ENCODE assay signal across 9 mouse cellular contexts in the genomic region with DNA sequence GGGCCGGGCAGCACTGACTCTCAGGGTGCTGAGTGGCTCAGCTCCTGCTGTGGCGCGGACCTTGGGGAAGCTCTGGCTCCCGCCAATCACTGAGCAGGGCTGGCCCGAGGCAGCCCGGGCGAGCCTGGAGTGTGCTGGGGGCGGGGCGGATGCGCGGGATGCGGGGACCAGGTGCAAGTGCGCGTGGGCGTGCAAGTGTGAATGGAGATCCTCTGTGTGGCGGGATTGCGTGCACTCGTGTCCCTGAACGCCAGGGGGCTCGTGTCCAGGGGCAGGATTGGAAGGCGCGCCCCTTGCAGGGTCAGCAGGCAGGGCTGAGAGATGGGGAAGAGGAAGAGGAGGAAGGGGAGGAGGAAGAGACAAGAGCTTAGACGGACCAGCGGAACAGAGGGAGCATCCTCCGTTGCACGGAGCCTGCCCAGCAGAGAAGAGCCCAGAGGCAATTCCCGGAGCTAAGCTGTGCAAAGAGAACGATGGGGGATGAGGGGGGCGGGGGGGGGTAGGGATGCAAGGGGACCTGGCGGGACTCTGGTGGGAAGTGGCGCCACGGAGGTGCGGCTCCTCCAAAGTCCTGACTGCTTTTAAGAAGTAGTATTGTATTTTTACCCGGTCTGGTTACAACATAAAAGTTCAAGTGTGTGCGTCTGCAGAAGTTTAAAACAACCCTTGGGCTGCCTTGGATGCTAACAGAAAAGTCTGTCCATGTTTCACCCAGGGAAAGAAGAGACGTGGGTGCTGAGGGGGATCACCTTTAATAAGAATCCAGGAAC. TPM values are rescaled to one million over a fixed set of nuclear protein-coding genes. Genes with fewer than 3 reads are reported as not detected.
DNase-seq lines count a peak whose midpoint lies in the region; ATAC-seq and TF ChIP-seq lines count a peak whose summit lies in the region.
"Had no signal": no experiment of that assay in that cellular context is flagged by ENCODE, and none has a peak within 500 bp of the region (broad histone marks: within the 10 kb centered on the region; RNA-seq: fewer than 3 reads in every experiment).

No protein-coding gene starts in this region.

- TF ChIP-seq CTCF in E14TG2a.4 (conservative IDR thresholded peaks at IDR 0.05; ENCODE audit: low read length), result no peak
- TF ChIP-seq CTCF in liver, adult 2 months (IDR thresholded peaks at IDR 0.05; ENCODE audit: low read depth, low read length), result 0 out of 2 replicates have a peak, but pooled peaks have one; percentile 9

- H3K27me3 ChIP-seq in E14TG2a.4 (ENCODE audit: insufficient read depth, low read length), result peaks cover 73% of the 10 kb centered on the region
- peaks cover 79% of the 10 kb centered on the region for H3K27me3 ChIP-seq in forebrain, embryonic 10.5 days (ENCODE audit: poor library complexity, severe bottlenecking)
- peaks cover 30% of the 10 kb centered on the region for H3K27me3 ChIP-seq in hindbrain, embryonic 15.5 days
- H3K27me3 ChIP-seq in liver, adult 2 months (ENCODE audit: control insufficient read depth, insufficient read depth, low read length), result peaks cover 17% of the 10 kb centered on the region
- peaks cover 34% of the 10 kb centered on the region for H3K27me3 ChIP-seq in midbrain, embryonic 15.5 days (replicated peaks)
- peaks cover 29% of the 10 kb centered on the region for H3K27me3 ChIP-seq in stomach, embryonic 16.5 days (ENCODE audit: control insufficient read depth, insufficient read depth, low read length)

- 1% methylated on average over 36 of the region's 36 CpGs for WGBS in forebrain, embryonic 10.5 days
- WGBS in hindbrain, embryonic 15.5 days, result under 1% methylated on average over 35 of the region's 36 CpGs
- WGBS in liver, adult 2 months, result 3% methylated on average over 36 of the region's 36 CpGs
- WGBS in midbrain, embryonic 15.5 days, result under 1% methylated on average over 36 of the region's 36 CpGs
- under 1% methylated on average over 35 of the region's 36 CpGs for WGBS in stomach, embryonic 16.5 days

- no peak for TF ChIP-seq POLR2A in liver, adult 2 months (IDR thresholded peaks at IDR 0.05; ENCODE audit: extremely low read depth, insufficient read depth, low read length)

- H3K9me3 ChIP-seq in E14TG2a.4 (ENCODE audit: low read length), result no peaks in the 10 kb centered on the region; the same call in 1 of the 2 replicates
- H3K9me3 ChIP-seq in forebrain, embryonic 10.5 days, result no peaks in the 10 kb centered on the region
- H3K9me3 ChIP-seq in hindbrain, embryonic 15.5 days, result no peaks in the 10 kb centered on the region
- H3K9me3 ChIP-seq in midbrain, embryonic 15.5 days, result no peaks in the 10 kb centered on the region
- H3K9me3 ChIP-seq in stomach, embryonic 16.5 days (replicated peaks; ENCODE audit: control insufficient read depth, low read length), result no peaks in the 10 kb centered on the region

- peak overlapping the region; percentile 72 for H3K4me2 ChIP-seq in hindbrain, embryonic 15.5 days
- H3K4me2 ChIP-seq in midbrain, embryonic 15.5 days, result peak overlapping the region; percentile 95
- peak overlapping the region; percentile 78 for H3K4me2 ChIP-seq in stomach, embryonic 16.5 days (ENCODE audit: low read depth, low read length)

- peak; percentile 64 for DNase-seq in forebrain, embryonic 10.5 days (ENCODE audit: extremely low spot score, low spot score)
- no peak for DNase-seq in liver, adult 2 months (ENCODE audit: extremely low read depth, low read depth, low spot score)

- peak overlapping the region; percentile 22 for H3K27ac ChIP-seq in forebrain, embryonic 10.5 days
- H3K27ac ChIP-seq in hindbrain, embryonic 15.5 days (replicated peaks), result no peak overlapping the region
- H3K27ac ChIP-seq in liver, adult 2 months (replicated peaks; ENCODE audit: insufficient read depth, low read depth, low read length), result no peak overlapping the region
- no peak overlapping the region for H3K27ac ChIP-seq in midbrain, embryonic 15.5 days
- H3K27ac ChIP-seq in stomach, embryonic 16.5 days (ENCODE audit: low read length), result no peak overlapping the region

- H3K4me3 ChIP-seq in E14TG2a.4 (replicated peaks; ENCODE audit: low read length), result peak overlapping the region; percentile 80
- peak overlapping the region; percentile 60 for H3K4me3 ChIP-seq in forebrain, embryonic 10.5 days
- H3K4me3 ChIP-seq in hindbrain, embryonic 15.5 days, result peak overlapping the region; percentile 40
- H3K4me3 ChIP-seq in liver, adult 2 months (ENCODE audit: insufficient read depth, low read depth, low read length), result peak overlapping the region; percentile 12; the same call in 1 of the 2 replicates
- peak overlapping the region; percentile 49 for H3K4me3 ChIP-seq in midbrain, embryonic 15.5 days
- peak overlapping the region; percentile 49 for H3K4me3 ChIP-seq in stomach, embryonic 16.5 days (replicated peaks; ENCODE audit: low read length)
- H3K4me3 ChIP-seq: erythroblast, embryonic 14.5 days had no signal

- peak overlapping the region; percentile 21; the same call in 1 of the 2 replicates for H3K9ac ChIP-seq in hindbrain, embryonic 15.5 days
- no peak overlapping the region for H3K9ac ChIP-seq in liver, adult 2 months (ENCODE audit: low read depth, low read length)
- H3K9ac ChIP-seq in midbrain, embryonic 15.5 days, result peak overlapping the region; percentile 43
- H3K9ac ChIP-seq in stomach, embryonic 16.5 days (ENCODE audit: low read length), result peak overlapping the region; percentile 66

- peaks cover 11% of the 10 kb centered on the region for H3K4me1 ChIP-seq in E14TG2a.4 (replicated peaks; ENCODE audit: low read depth, low read length)
- peaks cover 24% of the 10 kb centered on the region for H3K4me1 ChIP-seq in forebrain, embryonic 10.5 days
- peaks cover 16% of the 10 kb centered on the region for H3K4me1 ChIP-seq in hindbrain, embryonic 15.5 days (replicated peaks)
- H3K4me1 ChIP-seq in liver, adult 2 months (ENCODE audit: control insufficient read depth, insufficient read depth, low read length), result no peaks in the 10 kb centered on the region
- peaks cover 18% of the 10 kb centered on the region for H3K4me1 ChIP-seq in midbrain, embryonic 15.5 days
- H3K4me1 ChIP-seq in stomach, embryonic 16.5 days (ENCODE audit: control insufficient read depth, insufficient read depth, low read length), result peaks cover 6% of the 10 kb centered on the region; the same call in 1 of the 2 replicates

- no peaks in the 10 kb centered on the region for H3K79me2 ChIP-seq in liver, adult 2 months (ENCODE audit: control insufficient read depth, insufficient read depth, low read length)

- H3K36me3 ChIP-seq in E14TG2a.4 (ENCODE audit: insufficient read depth, low read length), result no peaks in the 10 kb centered on the region
- no peaks in the 10 kb centered on the region for H3K36me3 ChIP-seq in forebrain, embryonic 10.5 days (replicated peaks)
- no peaks in the 10 kb centered on the region for H3K36me3 ChIP-seq in hindbrain, embryonic 15.5 days
- H3K36me3 ChIP-seq in liver, adult 2 months (ENCODE audit: control insufficient read depth, insufficient read depth, low read length), result no peaks in the 10 kb centered on the region
- H3K36me3 ChIP-seq in midbrain, embryonic 15.5 days (replicated peaks), result no peaks in the 10 kb centered on the region
- H3K36me3 ChIP-seq in stomach, embryonic 16.5 days (ENCODE audit: control insufficient read depth, insufficient read depth, low read length), result no peaks in the 10 kb centered on the region

- ATAC-seq in activated CD4-positive, CD25-positive, alpha-beta regulatory T cell, adult 4 months, result peak; percentile 55
- peak; percentile 80 for ATAC-seq in hindbrain, embryonic 15.5 days (ENCODE audit: low FRiP score, low read depth)
- peak; percentile 82 for ATAC-seq in midbrain, embryonic 15.5 days (replicated peaks)
- peak; percentile 88 for ATAC-seq in stomach, embryonic 16.5 days (ENCODE audit: insufficient read depth, low FRiP score)
- ATAC-seq in frontal cortex, adult (ENCODE audit: low TSS enrichment), result no peak; the same call in 1 of the 2 replicates

RNA-seq across cellular contexts. Expression of gene Erg, which starts 0.7 kb away (rescaled TPM):
- not detected for polyA plus RNA-seq in activated CD4-positive, CD25-positive, alpha-beta regulatory T cell, adult 4 months (2017; shearing (Covaris generic))
- polyA plus RNA-seq in forebrain, embryonic 10.5 days (2016; fragmentation: Nextera tagmentation; extraction: Ambion mirVana), result 1.9 and 2.2 TPM in 2 replicates
- polyA plus RNA-seq in hindbrain, embryonic 15.5 days (2015; fragmentation: Nextera tagmentation; extraction: Ambion mirVana), result 2.6 and 2.7 TPM in 2 replicates
- 5.0 and 5.6 TPM in 2 replicates for total RNA-seq in liver, adult 2 months (2014; rRNA removed)
- 4.5 and 4.8 TPM in 2 replicates for polyA plus RNA-seq in liver, adult 2 months (2012; rRNA removed)
- 2.6 and 2.8 TPM in 2 replicates for polyA plus RNA-seq in midbrain, embryonic 15.5 days (2015; fragmentation: Nextera tagmentation; extraction: Ambion mirVana)
- polyA plus RNA-seq in stomach, embryonic 16.5 days (2015; fragmentation: Nextera tagmentation; extraction: Ambion mirVana), result 3.4 and 4.5 TPM in 2 replicates
- polyA plus RNA-seq: erythroblast, embryonic 14.5 days had no signal

Comparison
In these comparisons a context has a peak if more than half of its experiments do, and no peak if none do; other contexts are left out.
1. H3K4me3 ChIP-seq: peak in every context shown above with its lines; median percentile 80 in E14TG2a.4; 60 in forebrain, embryonic 10.5 days; 49 in midbrain, embryonic 15.5 days; 49 in stomach, embryonic 16.5 days; 40 in hindbrain, embryonic 15.5 days; 12 in liver, adult 2 months.